Comparison of ENCODE assay signal across 18 mouse cellular contexts in genomic region chr9:89979248-89979647, GRCm38 (mm10).
DNase-seq lines count a peak whose midpoint lies in the region; ATAC-seq and TF ChIP-seq lines count a peak whose summit lies in the region.
"Had no signal": no experiment of that assay in that cellular context is flagged by ENCODE, and none has a peak within 500 bp of the region (broad histone marks: within the 10 kb centered on the region; RNA-seq: fewer than 3 reads in every experiment).

No protein-coding gene starts in this region.

- no peak for ATAC-seq in liver, embryonic 11.5 days (replicated peaks; ENCODE audit: low FRiP score)
- peak; percentile 83; the same call in 1 of the 2 replicates for ATAC-seq in lung, embryonic 15.5 days (ENCODE audit: borderline replicate concordance, extremely low read depth, low FRiP score, low TSS enrichment)
- peak; percentile 36; the same call in 1 of the 2 replicates for ATAC-seq in stomach, embryonic 14.5 days (ENCODE audit: insufficient number of reproducible peaks, insufficient read depth, low FRiP score, low read depth)
- no peak for ATAC-seq in hindbrain, embryonic 16.5 days

- no peak overlapping the region for H3K9ac ChIP-seq in liver, adult 2 months (ENCODE audit: low read depth, low read length)
- no peak overlapping the region for H3K9ac ChIP-seq in liver, embryonic 11.5 days (ENCODE audit: low read depth, low read length)
- H3K9ac ChIP-seq in lung, embryonic 15.5 days = no peak overlapping the region
- no peak overlapping the region for H3K9ac ChIP-seq in stomach, embryonic 14.5 days (replicated peaks; ENCODE audit: low read depth, low read length)
- no peak overlapping the region for H3K9ac ChIP-seq in hindbrain, embryonic 16.5 days (ENCODE audit: low read depth, low read length)
- H3K9ac ChIP-seq: hindbrain, embryonic 12.5 days; liver, embryonic 15.5 days; midbrain, embryonic 12.5 days had no signal

- H3K27me3 ChIP-seq in liver, adult 2 months (ENCODE audit: control insufficient read depth, insufficient read depth, low read length) = no peaks in the 10 kb centered on the region
- no peaks in the 10 kb centered on the region for H3K27me3 ChIP-seq in liver, embryonic 11.5 days (replicated peaks; ENCODE audit: control insufficient read depth, insufficient read depth, low read length)
- H3K27me3 ChIP-seq in lung, embryonic 15.5 days = no peaks in the 10 kb centered on the region
- H3K27me3 ChIP-seq in stomach, embryonic 14.5 days (ENCODE audit: control insufficient read depth, insufficient read depth, low read length) = no peaks in the 10 kb centered on the region
- H3K27me3 ChIP-seq in hindbrain, embryonic 16.5 days (replicated peaks; ENCODE audit: control insufficient read depth, insufficient read depth, low read length) = no peaks in the 10 kb centered on the region
- H3K27me3 ChIP-seq: hindbrain, embryonic 12.5 days; liver, embryonic 15.5 days; midbrain, embryonic 12.5 days had no signal

- peak; percentile 16 for DNase-seq in liver, adult 2 months (ENCODE audit: extremely low read depth, low read depth, low spot score)
- no peak for DNase-seq in liver, embryonic 11.5 days (ENCODE audit: low spot score)
- peak; percentile 21 for DNase-seq in fibroblast of lung, adult 2 months (ENCODE audit: low read depth)
- no peak for DNase-seq in gastrocnemius, adult 18-20 months (ENCODE audit: low spot score)
- DNase-seq in retina, embryonic 14.5 days (ENCODE audit: low spot score) = no peak
- DNase-seq: adrenal gland, postnatal 10 days; cerebellum, adult 9-10 months; kidney, adult 18-20 months; kidney, postnatal 4 days; thymus, postnatal 25 days had no signal

- H3K4me2 ChIP-seq in liver, embryonic 11.5 days = no peak overlapping the region
- no peak overlapping the region for H3K4me2 ChIP-seq in lung, embryonic 15.5 days
- H3K4me2 ChIP-seq in stomach, embryonic 14.5 days (replicated peaks; ENCODE audit: low read depth, low read length) = no peak overlapping the region
- no peak overlapping the region for H3K4me2 ChIP-seq in hindbrain, embryonic 16.5 days (ENCODE audit: low read length)
- H3K4me2 ChIP-seq: hindbrain, embryonic 12.5 days; liver, embryonic 15.5 days; midbrain, embryonic 12.5 days had no signal

- no peak for TF ChIP-seq CTCF in liver, adult 2 months (IDR thresholded peaks at IDR 0.05; ENCODE audit: low read depth, low read length)

- 9% methylated on average over 3 of the region's 3 CpGs for WGBS in liver, adult 2 months
- WGBS in liver, embryonic 11.5 days = 27% methylated on average over 3 of the region's 3 CpGs
- WGBS in lung, embryonic 15.5 days = 3% methylated on average over 3 of the region's 3 CpGs
- 6% methylated on average over 3 of the region's 3 CpGs for WGBS in stomach, embryonic 14.5 days
- WGBS in hindbrain, embryonic 16.5 days = 34% methylated on average over 3 of the region's 3 CpGs

- H3K79me2 ChIP-seq in liver, adult 2 months (ENCODE audit: control insufficient read depth, insufficient read depth, low read length) = no peaks in the 10 kb centered on the region

- H3K27ac ChIP-seq in liver, adult 2 months (replicated peaks; ENCODE audit: insufficient read depth, low read depth, low read length) = no peak overlapping the region
- H3K27ac ChIP-seq in liver, embryonic 11.5 days (ENCODE audit: low read depth, low read length) = no peak overlapping the region
- H3K27ac ChIP-seq in lung, embryonic 15.5 days = no peak overlapping the region
- no peak overlapping the region for H3K27ac ChIP-seq in stomach, embryonic 14.5 days (ENCODE audit: low read length)
- H3K27ac ChIP-seq in hindbrain, embryonic 16.5 days (ENCODE audit: low read depth, low read length) = no peak overlapping the region
- H3K27ac ChIP-seq: hindbrain, embryonic 12.5 days; liver, embryonic 15.5 days; midbrain, embryonic 12.5 days had no signal

- no peak for TF ChIP-seq POLR2A in liver, adult 2 months (IDR thresholded peaks at IDR 0.05; ENCODE audit: extremely low read depth, insufficient read depth, low read length)

- H3K9me3 ChIP-seq in liver, embryonic 11.5 days (ENCODE audit: control insufficient read depth, low read length) = no peaks in the 10 kb centered on the region
- H3K9me3 ChIP-seq in lung, embryonic 15.5 days = no peaks in the 10 kb centered on the region
- H3K9me3 ChIP-seq in stomach, embryonic 14.5 days (ENCODE audit: control insufficient read depth, low read depth, low read length) = no peaks in the 10 kb centered on the region
- no peaks in the 10 kb centered on the region for H3K9me3 ChIP-seq in hindbrain, embryonic 16.5 days (ENCODE audit: control insufficient read depth, low read length)
- H3K9me3 ChIP-seq: hindbrain, embryonic 12.5 days; liver, embryonic 15.5 days; midbrain, embryonic 12.5 days had no signal

- no peaks in the 10 kb centered on the region for H3K36me3 ChIP-seq in liver, adult 2 months (ENCODE audit: control insufficient read depth, insufficient read depth, low read length)
- H3K36me3 ChIP-seq in liver, embryonic 11.5 days (ENCODE audit: control insufficient read depth, insufficient read depth, low read length) = no peaks in the 10 kb centered on the region
- H3K36me3 ChIP-seq in lung, embryonic 15.5 days = no peaks in the 10 kb centered on the region
- no peaks in the 10 kb centered on the region for H3K36me3 ChIP-seq in stomach, embryonic 14.5 days (ENCODE audit: control insufficient read depth, insufficient read depth, low read length)
- no peaks in the 10 kb centered on the region for H3K36me3 ChIP-seq in hindbrain, embryonic 16.5 days (ENCODE audit: control insufficient read depth, insufficient read depth, low read length)
- H3K36me3 ChIP-seq: G1E; hindbrain, embryonic 12.5 days; liver, embryonic 15.5 days; midbrain, embryonic 12.5 days had no signal

- H3K4me3 ChIP-seq in liver, adult 2 months (ENCODE audit: insufficient read depth, low read depth, low read length) = no peak overlapping the region
- no peak overlapping the region for H3K4me3 ChIP-seq in liver, embryonic 11.5 days (ENCODE audit: low read depth, low read length)
- H3K4me3 ChIP-seq in lung, embryonic 15.5 days = no peak overlapping the region
- H3K4me3 ChIP-seq in stomach, embryonic 14.5 days (ENCODE audit: low read depth, low read length) = no peak overlapping the region
- H3K4me3 ChIP-seq in hindbrain, embryonic 16.5 days (ENCODE audit: low read length) = no peak overlapping the region
- H3K4me3 ChIP-seq: hindbrain, embryonic 12.5 days; liver, embryonic 15.5 days; midbrain, embryonic 12.5 days; myocyte had no signal

- H3K4me1 ChIP-seq in liver, adult 2 months (ENCODE audit: control insufficient read depth, insufficient read depth, low read length) = no peaks in the 10 kb centered on the region
- H3K4me1 ChIP-seq in liver, embryonic 11.5 days (replicated peaks; ENCODE audit: control insufficient read depth, insufficient read depth, low read length) = no peaks in the 10 kb centered on the region
- H3K4me1 ChIP-seq in lung, embryonic 15.5 days = peaks cover 14% of the 10 kb centered on the region
- H3K4me1 ChIP-seq in stomach, embryonic 14.5 days (ENCODE audit: control insufficient read depth, insufficient read depth, low read length) = 0 out of 2 replicates have a peak, but pooled peaks cover 6% of the 10 kb centered on the region
- no peaks in the 10 kb centered on the region for H3K4me1 ChIP-seq in hindbrain, embryonic 16.5 days (ENCODE audit: control insufficient read depth, insufficient read depth, low read depth, low read length)
- H3K4me1 ChIP-seq: hindbrain, embryonic 12.5 days; liver, embryonic 15.5 days; midbrain, embryonic 12.5 days had no signal

Comparison
In these comparisons a context has a peak if more than half of its experiments do, and no peak if none do; other contexts are left out.
1. DNase-seq: peak in liver, adult 2 months (single experiment) and fibroblast of lung, adult 2 months (single experiment); none in liver, embryonic 11.5 days (single experiment), gastrocnemius, adult 18-20 months (single experiment) and retina, embryonic 14.5 days (single experiment).
2. ATAC-seq: peak in lung, embryonic 15.5 days (single experiment) and stomach, embryonic 14.5 days (single experiment); none in liver, embryonic 11.5 days (single experiment) and hindbrain, embryonic 16.5 days (single experiment).